Mouse (Mus musculus): ENCODE results near the gene Clp1. TPM values are rescaled to one million over a fixed set of nuclear protein-coding genes. Genes with fewer than 3 reads are reported as not detected.

Gene Clp1
- total RNA-seq, 2 experiments from 2014 or later: 13.0 to 15.2 TPM

- DNase-seq (ENCODE audit: low spot score in 2 of 2): peak; percentile 97 to 99
Measured at GRCm38 (mm10) chr2:84714811-84715561, 12.2 kb downstream of the Clp1 start, which contains the start of gene Zdhhc5. Gene Zdhhc5 (minus strand): TSS chr2:84715180.

DNA sequence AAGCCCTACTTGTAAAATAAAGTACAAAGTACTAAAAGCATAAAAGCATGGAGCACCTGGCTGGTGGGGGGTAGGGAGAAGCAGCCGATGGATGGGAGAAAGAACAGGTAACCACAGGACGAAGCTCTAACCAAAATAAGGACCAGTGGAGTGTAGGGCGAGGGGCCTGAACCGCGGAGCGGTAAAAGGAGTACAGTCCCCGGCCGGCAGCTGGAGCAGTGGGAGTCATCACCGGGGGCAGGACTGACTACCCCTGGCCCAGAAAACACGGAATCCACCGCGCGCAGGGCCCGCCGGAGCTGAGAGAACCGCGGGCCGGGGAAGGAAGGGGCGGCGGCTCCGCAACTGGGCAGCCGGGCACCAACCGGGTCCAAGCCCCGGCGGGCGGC is 12.7 kb downstream of the Clp1 start:
- DNase-seq (ENCODE audit: low spot score in 2 of 2): no peak

DNA sequence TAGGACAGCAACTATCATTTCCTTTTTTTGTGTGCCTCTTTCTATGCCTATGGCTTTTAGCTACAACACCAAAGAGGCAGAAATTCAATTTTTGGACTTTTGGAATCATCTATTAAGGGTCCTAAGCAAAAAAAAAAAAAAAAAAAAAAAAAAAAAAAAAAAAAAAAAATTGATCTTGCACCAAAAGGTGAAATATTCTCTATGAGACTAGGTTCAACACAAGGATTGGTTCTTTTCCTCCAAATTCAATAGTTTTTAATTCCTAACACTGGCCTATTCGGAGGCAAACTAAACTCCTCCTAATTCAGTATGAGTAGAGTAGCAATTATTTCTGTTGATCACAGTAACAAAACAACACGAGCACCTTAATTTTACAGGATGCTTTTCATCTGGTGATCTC is 15.3 kb downstream of the Clp1 start:
- no peak for DNase-seq (ENCODE audit: low spot score in 2 of 2)

GRCm38 (mm10) chr2:84707523-84707922 is 19.6 kb downstream of the Clp1 start:
- no peak for DNase-seq (ENCODE audit: low spot score in 2 of 2)

- no peak for DNase-seq (ENCODE audit: low spot score in 2 of 2)
Measured at GRCm38 (mm10) chr2:84705295-84705694, 21.9 kb downstream of the Clp1 start.

DNA sequence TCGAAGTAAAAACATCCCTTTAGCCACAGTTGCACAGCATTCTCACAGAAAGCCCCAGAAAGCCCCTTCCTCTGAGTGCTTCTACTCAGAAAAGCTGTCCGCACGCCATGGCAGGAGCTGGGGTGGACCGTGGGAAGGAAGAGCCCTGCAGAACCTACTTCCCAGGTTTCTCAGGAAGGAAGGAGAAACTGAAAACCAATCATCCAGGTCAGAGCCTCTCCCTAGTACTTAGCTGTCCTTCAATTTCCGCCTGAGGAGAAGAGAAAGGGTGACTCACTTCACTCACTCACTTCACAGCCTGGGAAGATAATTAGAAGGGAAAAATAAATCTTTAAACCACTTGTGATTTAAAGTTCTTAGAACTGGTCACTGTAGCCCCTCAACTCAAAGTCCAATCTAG is 22.8 kb downstream of the Clp1 start:
- DNase-seq (ENCODE audit: low spot score in 2 of 2): no peak

- DNase-seq (ENCODE audit: low spot score in 2 of 2): no peak
Measured at GRCm38 (mm10) chr2:84703497-84703896, 23.7 kb downstream of the Clp1 start.

GRCm38 (mm10) chr2:84695007-84695695 is 32.0 kb downstream of the Clp1 start:
- no peak for DNase-seq (ENCODE audit: low spot score in 2 of 2)

DNA sequence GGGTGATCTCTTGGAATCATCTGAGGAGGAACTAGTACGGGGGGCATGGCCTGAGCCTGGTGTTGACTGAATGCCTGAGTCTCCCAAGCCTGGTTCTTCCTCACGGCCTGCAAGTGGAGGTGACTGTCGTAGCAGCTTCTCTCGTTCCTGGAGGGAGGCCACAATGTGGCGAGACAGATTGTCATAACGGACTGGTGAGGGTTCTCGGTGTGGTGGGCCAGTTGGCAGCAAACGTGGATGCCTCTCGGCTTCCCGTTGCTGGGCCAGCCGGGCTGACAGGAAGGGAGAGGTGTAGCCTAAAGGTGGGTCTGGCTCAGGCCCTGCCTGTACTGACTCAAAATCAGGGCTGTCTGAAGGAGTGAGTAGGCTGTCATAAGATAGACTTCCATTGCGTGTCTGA is 37.1 kb downstream of the Clp1 start:
- DNase-seq (ENCODE audit: low spot score in 2 of 2): no peak

- DNase-seq (ENCODE audit: low spot score in 2 of 2): no peak
Measured at GRCm38 (mm10) chr2:84688080-84688844, 38.9 kb downstream of the Clp1 start.

GRCm38 (mm10) chr2:84682605-84683183 is 44.5 kb downstream of the Clp1 start:
- DNase-seq (ENCODE audit: low spot score in 2 of 2): no peak

GRCm38 (mm10) chr2:84679016-84679415 is 48.1 kb downstream of the Clp1 start, which contains the start of gene Tmx2:
Gene Tmx2 (minus strand): TSS chr2:84679140.
- no peak for DNase-seq (ENCODE audit: low spot score in 2 of 2)

DNA sequence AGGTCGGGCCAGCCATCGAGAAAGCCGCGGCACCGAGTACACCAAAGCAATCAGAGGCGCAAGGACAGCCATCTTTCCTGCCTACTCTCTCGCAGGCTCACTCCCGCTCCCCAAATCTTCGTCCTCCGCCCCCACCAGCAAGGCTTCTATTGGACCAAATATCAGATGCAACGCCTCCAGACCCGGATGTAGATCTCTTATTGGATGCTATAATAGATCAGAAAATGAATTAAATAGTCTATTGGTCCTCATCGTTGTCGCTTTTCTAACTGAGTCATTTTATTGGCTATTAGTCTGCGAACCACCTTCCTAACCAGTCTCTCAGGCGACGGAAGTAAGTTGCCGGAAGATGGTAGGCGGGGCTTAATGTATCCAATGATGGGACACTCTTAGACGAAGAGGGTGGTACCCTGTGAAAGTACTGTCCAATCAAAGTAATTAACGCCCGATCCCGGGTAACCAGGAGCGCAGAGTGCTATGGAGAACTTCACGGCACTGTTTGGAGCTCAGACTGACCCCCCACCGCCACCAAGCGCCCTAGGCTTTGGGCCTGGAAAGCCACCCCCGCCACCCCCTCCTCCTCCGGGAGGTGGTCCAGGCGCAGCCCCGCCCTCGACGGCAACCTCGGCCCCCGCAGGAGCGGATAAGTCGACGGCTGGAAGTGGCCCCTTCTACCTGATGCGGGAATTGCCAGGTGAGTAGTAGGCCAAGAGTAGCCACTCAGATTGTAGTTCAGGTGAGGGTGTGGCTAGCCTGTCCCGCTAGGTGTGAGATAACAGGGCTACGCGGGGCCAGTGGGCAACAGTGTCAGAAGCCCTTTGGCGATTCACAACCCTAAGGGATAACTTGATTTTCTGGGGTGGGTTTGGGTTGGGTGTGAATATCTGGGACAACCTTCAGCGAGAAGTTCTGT is 48.9 kb downstream of the Clp1 start, which contains the start of the genes Gm28635 and Med19:
Gene Gm28635, minus strand, starts transcription at position 74 of the 913 bp plus-strand sequence.
Gene Med19, plus strand, starts transcription at position 435 of the 913 bp plus-strand sequence.
- DNase-seq (ENCODE audit: low spot score in 2 of 2): peak; percentile 58 to 75

DNA sequence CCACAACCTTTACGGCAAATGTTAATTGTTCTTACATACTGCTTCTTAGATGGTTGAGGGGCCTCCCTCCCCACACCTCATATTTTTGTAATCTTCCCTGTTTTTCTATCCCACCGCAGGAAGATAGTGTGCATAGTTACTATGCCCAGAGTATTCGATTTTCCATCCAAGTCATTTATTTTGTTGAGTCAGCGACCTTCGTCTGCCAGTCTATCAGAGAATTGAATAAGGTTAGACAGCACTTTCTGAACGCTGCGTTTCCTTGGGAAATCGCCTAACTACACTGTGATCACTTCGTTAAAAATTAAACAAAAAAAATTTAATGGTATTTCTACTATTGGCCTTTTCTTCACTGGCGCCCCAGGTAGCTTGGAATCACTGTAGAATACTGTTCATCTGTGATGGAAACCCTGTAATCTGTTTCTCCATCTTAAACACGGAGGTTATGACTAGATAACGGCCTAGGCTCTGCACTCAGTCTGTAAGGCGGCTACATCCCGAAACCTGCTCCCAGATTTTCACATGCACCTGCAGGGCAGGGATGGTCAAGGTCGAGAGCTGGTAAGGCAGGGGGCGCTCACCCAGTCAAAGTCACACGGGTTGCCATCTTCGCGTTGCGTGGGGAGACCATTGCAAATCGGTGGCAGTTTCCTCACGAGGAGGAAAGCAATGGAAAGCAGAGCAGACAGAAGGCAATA is 49.7 kb downstream of the Clp1 start:
- no peak for DNase-seq (ENCODE audit: low spot score in 2 of 2)

Small RNA genes within 50 kb of the gene (microRNA-seq; reads per million reads assigned to microRNA genes)
- gene Mir130a: 9,835 reads per million, percentile 93 among the genes with 10 or more reads in this experiment

Other genes with a start within 250 kb of the Clp1 start
- 100 to 1,000 TPM; 157 to 165 TPM for gene Ctnnd1, start 76.6 kb downstream of the Clp1 start, total RNA-seq (2021)
- under 1 TPM; 0.22 to 0.42 TPM for gene Btbd18, start 68.3 kb downstream of the Clp1 start, total RNA-seq (2021)
- gene Selenoh, start 56.6 kb downstream of the Clp1 start, total RNA-seq (2021): 10 to 100 TPM; 87.7 to 89.0 TPM
- gene Gm28635, start 49.3 kb downstream of the Clp1 start, total RNA-seq (2021): not detected
- 10 to 100 TPM; 26.7 to 28.6 TPM for gene Med19, start 48.9 kb downstream of the Clp1 start, total RNA-seq (2021)
- gene Tmx2, start 48.2 kb downstream of the Clp1 start, total RNA-seq (2021): 100 to 1,000 TPM; 114 to 116 TPM
- 10 to 100 TPM; 52.5 to 61.7 TPM for gene Zdhhc5, start 12.2 kb downstream of the Clp1 start, total RNA-seq (2021)
- gene Ypel4, start 6.7 kb upstream of the Clp1 start, total RNA-seq (2021): 10 to 100 TPM; 12.0 to 18.2 TPM
- 1 to 10 TPM; 8.3 to 9.1 TPM for gene Gm19426, start 16.3 kb upstream of the Clp1 start, total RNA-seq (2021)
- gene Serping1, start 48.1 kb upstream of the Clp1 start, total RNA-seq (2021): 10 to 100 TPM; 64.5 to 76.4 TPM
- 10 to 100 TPM; 31.1 to 35.4 TPM for gene Ube2l6, start 71.5 kb upstream of the Clp1 start, total RNA-seq (2021)
- 1 to 10 TPM; 1.8 to 3.9 TPM for gene Smtnl1, start 95.3 kb upstream of the Clp1 start, total RNA-seq (2021)
- 10 to 100 TPM; 40.5 to 43.7 TPM for gene Timm10, start 99.6 kb upstream of the Clp1 start, total RNA-seq (2021)
- gene Slc43a1, start 111.5 kb upstream of the Clp1 start, total RNA-seq (2021): 10 to 100 TPM in 1 of 2 experiments, 1 to 10 TPM in 1; 8.8 to 11.1 TPM
- 1 to 10 TPM; 2.2 to 3.4 TPM for gene Rtn4rl2, start 159.4 kb upstream of the Clp1 start, total RNA-seq (2021)
- 10 to 100 TPM; 66.4 to 68.4 TPM for gene Slc43a3, start 209.2 kb upstream of the Clp1 start, total RNA-seq (2021)